Mouse (Mus musculus) liver, embryonic 12.5 days (tissue): Measurements from ENCODE around the gene Gm2381. TPM values are rescaled to one million over a fixed set of nuclear protein-coding genes. Genes with fewer than 3 reads are reported as not detected.
"Not testable (repeated sequence)": the region's sequence is repeated elsewhere in the genome, so short reads cannot be mapped to it uniquely, and the experiment has no call there.

ENCODE experiments used
- ATAC-seq: fragments of 200-750 bp; cut with Nextera tagmentation; 2 replicates; pipeline ENCODE4 v1.8.0; 2017; ENCODE audit warnings: moderate number of reproducible peaks, mild to moderate bottlenecking, moderate library complexity
- H3K27ac ChIP-seq: fragments of 300-500 bp; sonication (generic); 2 replicates; pipeline ENCODE4 v1.5.1; 2016; ENCODE audit warnings: mild to moderate bottlenecking
- H3K27me3 ChIP-seq: fragments of 300-500 bp; sonication (generic); replicated peaks from 2 replicates; pipeline ENCODE4 v1.6.1; 2016; ENCODE audit warnings: mild to moderate bottlenecking, moderate library complexity
- H3K36me3 ChIP-seq: fragments of 300-500 bp; sonication (generic); 2 replicates; pipeline ENCODE4 v1.6.1; 2016; ENCODE audit warnings: mild to moderate bottlenecking, moderate library complexity
- H3K4me1 ChIP-seq: fragments of 300-500 bp; sonication (generic); 2 replicates; pipeline ENCODE4 v1.6.1; 2016
- H3K4me2 ChIP-seq: fragments of 300-500 bp; sonication (generic); 2 replicates; pipeline ENCODE4 v1.6.1; 2016; ENCODE audit warnings: mild to moderate bottlenecking, moderate library complexity
- H3K4me3 ChIP-seq: fragments of 300-500 bp; sonication (generic); 2 replicates; pipeline ENCODE4 v1.5.1; 2016; ENCODE audit warnings: mild to moderate bottlenecking, moderate library complexity
- H3K9ac ChIP-seq: fragments of 300-500 bp; sonication (generic); 2 replicates; pipeline ENCODE4 v1.6.1; 2016; ENCODE audit warnings: mild to moderate bottlenecking, moderate library complexity
- H3K9me3 ChIP-seq: fragments of 300-500 bp; sonication (generic); replicated peaks from 2 replicates; pipeline ENCODE4 v1.6.1; 2016; ENCODE audit warnings: mild to moderate bottlenecking, moderate library complexity
- WGBS: fragments of 180-500 bp; shearing (Covaris S2); methylation state at CpG from one replicate; pipeline ENCODE4 v1.1.7; 2016; ENCODE audit not compliant: insufficient replicate concordance; 5-methylcytosine and 5-hydroxymethylcytosine counted together
- polyA plus RNA-seq: library from polyadenylated mRNA; unstranded; fragments of >200 nt; fragmentation: Nextera tagmentation; extraction: Ambion mirVana; gene quantifications from 2 replicates; pipeline ENCODE4 v1.2.1, GENCODE M21; 2016

Gm2381 gene
- polyA plus RNA-seq: not detected in 2 replicates

- H3K36me3 ChIP-seq, H3K4me1 ChIP-seq, H3K9me3 ChIP-seq, ATAC-seq, H3K9ac ChIP-seq, H3K27me3 ChIP-seq, H3K4me3 ChIP-seq, H3K27ac ChIP-seq, H3K4me2 ChIP-seq: not testable (repeated sequence)
- 65% methylated on average over 8 of the region's 8 CpGs for WGBS
Observed at GRCm38 (mm10) chr7:42866801-42867458, at the start of gene Gm2381. TSS of gene Gm2381 (minus strand) at chr7:42867234.

GRCm38 (mm10) chr7:42898067-42898466 lies 31.0 kb upstream of the Gm2381 start:
- WGBS: 62% methylated on average over 2 of the region's 2 CpGs
- H3K4me1 ChIP-seq, H3K27ac ChIP-seq, H3K9ac ChIP-seq, H3K9me3 ChIP-seq, H3K4me3 ChIP-seq, ATAC-seq, H3K27me3 ChIP-seq, H3K36me3 ChIP-seq, H3K4me2 ChIP-seq: not testable (repeated sequence)

- Histone ChIP-seq H3K4me3 (no peak overlapping the region), H3K27ac (no peak overlapping the region), H3K27me3 (no peaks in the 10 kb centered on the region), H3K4me2 (no peak overlapping the region), H3K9me3 (peaks cover 5% of the 10 kb centered on the region; the same call in 1 of the 2 replicates), H3K9ac (no peak overlapping the region), H3K4me1 (no peaks in the 10 kb centered on the region), H3K36me3 (no peaks in the 10 kb centered on the region)
- no peak for ATAC-seq
- WGBS: 24% methylated on average over 23 of the region's 23 CpGs
Observed at GRCm38 (mm10) chr7:42878090-42878489, 11.1 kb upstream of the Gm2381 start.

GRCm38 (mm10) chr7:42838366-42838765 lies 28.7 kb downstream of the Gm2381 start:
- not testable (repeated sequence) for H3K9ac ChIP-seq, H3K4me2 ChIP-seq, H3K27me3 ChIP-seq, H3K27ac ChIP-seq, H3K4me3 ChIP-seq, ATAC-seq, H3K4me1 ChIP-seq, H3K9me3 ChIP-seq, H3K36me3 ChIP-seq

GRCm38 (mm10) chr7:42832221-42832620 lies 34.8 kb downstream of the Gm2381 start:
- Histone ChIP-seq H3K4me1 (no peaks in the 10 kb centered on the region), H3K4me2 (no peak overlapping the region), H3K27ac (no peak overlapping the region), H3K27me3 (no peaks in the 10 kb centered on the region), H3K9me3 (0 out of 2 replicates have a peak, but pooled peaks cover 8% of the 10 kb centered on the region), H3K9ac (no peak overlapping the region), H3K4me3 (no peak overlapping the region), H3K36me3 (no peaks in the 10 kb centered on the region)
- ATAC-seq: no peak
- WGBS: 57% methylated on average over 3 of the region's 3 CpGs

- not testable (repeated sequence) for H3K4me2 ChIP-seq, H3K36me3 ChIP-seq, H3K9me3 ChIP-seq, H3K9ac ChIP-seq, H3K4me1 ChIP-seq, H3K27ac ChIP-seq, H3K27me3 ChIP-seq, ATAC-seq, H3K4me3 ChIP-seq
- no CpG with 5 or more reads among the region's 1 CpGs for WGBS
Observed at GRCm38 (mm10) chr7:42793425-42793824, 73.6 kb downstream of the Gm2381 start, which contains the start of gene Vmn2r62. TSS of gene Vmn2r62 (minus strand) at chr7:42793525.

Other genes with a start within 250 kb of the Gm2381 start
- 2.2 TPM in 2 replicates for gene Zfp976, start 224.6 kb downstream of the Gm2381 start, polyA plus RNA-seq
- 3.4 and 3.8 TPM in 2 replicates for gene Zfp975, start 174.5 kb downstream of the Gm2381 start, polyA plus RNA-seq
- 0.04 TPM in 1 of 2 replicates, not detected in the other for gene Gm17067, start 140.2 kb downstream of the Gm2381 start, polyA plus RNA-seq
- not detected in 2 replicates for gene Vmn2r62, start 73.7 kb downstream of the Gm2381 start, polyA plus RNA-seq
- gene Vmn2r63, start 66.6 kb upstream of the Gm2381 start, polyA plus RNA-seq: not detected in 2 replicates
- not detected in 2 replicates for gene Gm9268, start 151.5 kb upstream of the Gm2381 start, polyA plus RNA-seq
- gene Zfp936, start 247.0 kb upstream of the Gm2381 start, polyA plus RNA-seq: not detected in 2 replicates